9 mouse cellular contexts compared by ENCODE assay signal in the genomic region with DNA sequence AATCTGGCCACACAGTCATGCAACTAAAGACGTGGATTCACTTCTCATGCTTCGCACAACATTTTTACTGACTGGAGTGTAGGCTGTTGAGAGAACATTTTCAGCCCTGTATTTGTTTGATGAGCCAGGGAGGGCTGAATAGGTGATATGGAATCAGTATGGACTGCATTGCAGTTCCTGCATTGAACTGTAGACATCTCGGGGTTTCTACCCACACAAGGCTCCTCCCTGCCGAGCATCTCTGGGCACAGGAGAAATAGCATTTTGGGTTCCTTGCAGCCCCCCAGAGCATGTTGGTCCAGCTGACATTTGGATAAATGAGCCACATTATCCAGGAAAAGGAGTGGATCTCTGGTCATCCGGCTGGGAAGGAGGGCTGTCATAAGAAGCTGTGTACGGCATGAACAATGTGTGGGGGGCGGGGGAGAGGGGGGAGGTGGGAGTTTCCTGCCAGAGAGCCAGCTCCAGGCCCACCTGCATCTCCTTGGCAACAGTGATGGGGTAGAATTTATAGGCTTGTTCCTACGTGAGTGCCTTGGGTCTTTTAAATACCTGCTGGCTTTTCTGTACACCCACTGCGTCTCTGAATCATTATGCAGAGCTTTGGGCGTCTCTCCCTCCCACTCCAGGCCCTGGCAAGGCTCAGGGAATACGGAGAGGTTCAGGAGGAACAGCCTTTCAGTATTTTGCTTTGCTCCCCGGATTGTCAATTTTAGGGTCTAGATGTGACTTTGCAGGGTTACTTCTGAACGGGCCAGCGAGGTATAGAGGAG.
DNase-seq lines count a peak whose midpoint lies in the region; ATAC-seq and TF ChIP-seq lines count a peak whose summit lies in the region.
"Had no signal": no experiment of that assay in that cellular context is flagged by ENCODE, and none has a peak within 500 bp of the region (broad histone marks: within the 10 kb centered on the region; RNA-seq: fewer than 3 reads in every experiment).

No protein-coding gene starts in this region.

- intact Hi-C loops in heart, postnatal 25 days (cut with DNase I): no loop called here

- no peaks in the 10 kb centered on the region for H3K27me3 ChIP-seq in forebrain, embryonic 15.5 days
- no peaks in the 10 kb centered on the region for H3K27me3 ChIP-seq in midbrain, postnatal 0 days (ENCODE audit: insufficient read depth, low read length)
- H3K27me3 ChIP-seq in liver, embryonic 11.5 days (replicated peaks; ENCODE audit: control insufficient read depth, insufficient read depth, low read length): no peaks in the 10 kb centered on the region
- H3K27me3 ChIP-seq: heart, embryonic 15.5 days had no signal

- no peak overlapping the region for H3K9ac ChIP-seq in forebrain, embryonic 15.5 days (replicated peaks)
- H3K9ac ChIP-seq in midbrain, postnatal 0 days (replicated peaks; ENCODE audit: low read length, poor library complexity, severe bottlenecking): no peak overlapping the region
- no peak overlapping the region for H3K9ac ChIP-seq in liver, embryonic 11.5 days (ENCODE audit: low read depth, low read length)
- H3K9ac ChIP-seq: heart, embryonic 15.5 days had no signal

- 38% methylated on average over 14 of the region's 14 CpGs for WGBS in forebrain, embryonic 15.5 days
- 42% methylated on average over 14 of the region's 14 CpGs for WGBS in midbrain, postnatal 0 days
- WGBS in liver, embryonic 11.5 days: 77% methylated on average over 14 of the region's 14 CpGs

- peaks cover 26% of the 10 kb centered on the region for H3K4me1 ChIP-seq in forebrain, embryonic 15.5 days
- H3K4me1 ChIP-seq in midbrain, postnatal 0 days (ENCODE audit: insufficient read depth, low read length): peaks cover 11% of the 10 kb centered on the region
- no peaks in the 10 kb centered on the region; the same call in 1 of the 2 replicates for H3K4me1 ChIP-seq in liver, embryonic 11.5 days (replicated peaks; ENCODE audit: control insufficient read depth, insufficient read depth, low read length)

- TF ChIP-seq CTCF in midbrain, postnatal 0 days (IDR thresholded peaks at IDR 0.05): no peak

- peak overlapping the region; percentile 85 for H3K27ac ChIP-seq in forebrain, embryonic 15.5 days (replicated peaks)
- H3K27ac ChIP-seq in midbrain, postnatal 0 days (ENCODE audit: low read depth, low read length): peak overlapping the region; percentile 57
- H3K27ac ChIP-seq in liver, embryonic 11.5 days (ENCODE audit: low read depth, low read length): no peak overlapping the region
- H3K27ac ChIP-seq: heart, embryonic 15.5 days had no signal

- H3K9me3 ChIP-seq in forebrain, embryonic 15.5 days: no peaks in the 10 kb centered on the region
- no peaks in the 10 kb centered on the region for H3K9me3 ChIP-seq in midbrain, postnatal 0 days (ENCODE audit: low read length)
- no peaks in the 10 kb centered on the region for H3K9me3 ChIP-seq in liver, embryonic 11.5 days (ENCODE audit: control insufficient read depth, low read length)
- H3K9me3 ChIP-seq: heart, embryonic 15.5 days had no signal

- peak; percentile 62 for DNase-seq in heart, adult 11 months
- no peak for DNase-seq in heart, postnatal 25 days (ENCODE audit: low spot score)
- peak; percentile 80 for DNase-seq in layer of hippocampus, adult 9-11 months
- peak; percentile 72 for DNase-seq in midbrain, postnatal 0 days (ENCODE audit: low spot score)
- DNase-seq in thymus, postnatal 4 days: no peak
- DNase-seq in liver, embryonic 11.5 days (ENCODE audit: low spot score): no peak

- no peak overlapping the region for H3K4me3 ChIP-seq in forebrain, embryonic 15.5 days
- no peak overlapping the region for H3K4me3 ChIP-seq in midbrain, postnatal 0 days (ENCODE audit: low read depth, low read length)
- H3K4me3 ChIP-seq in liver, embryonic 11.5 days (ENCODE audit: low read depth, low read length): no peak overlapping the region
- H3K4me3 ChIP-seq: heart, embryonic 15.5 days had no signal

- ATAC-seq in forebrain, embryonic 15.5 days (replicated peaks): peak; percentile 75
- peak; percentile 66 for ATAC-seq in midbrain, postnatal 0 days (ENCODE audit: low FRiP score)
- ATAC-seq in megakaryocyte-erythroid progenitor cell, adult 5-6 weeks (replicated peaks; ENCODE audit: low FRiP score, low TSS enrichment, poor library complexity, severe bottlenecking): no peak
- no peak for ATAC-seq in liver, embryonic 11.5 days (replicated peaks; ENCODE audit: low FRiP score)

- no peaks in the 10 kb centered on the region for H3K36me3 ChIP-seq in forebrain, embryonic 15.5 days
- H3K36me3 ChIP-seq in midbrain, postnatal 0 days (ENCODE audit: insufficient read depth, low read length): no peaks in the 10 kb centered on the region
- no peaks in the 10 kb centered on the region for H3K36me3 ChIP-seq in liver, embryonic 11.5 days (ENCODE audit: control insufficient read depth, insufficient read depth, low read length)
- H3K36me3 ChIP-seq: heart, embryonic 15.5 days had no signal

- H3K4me2 ChIP-seq in forebrain, embryonic 15.5 days (replicated peaks): peak overlapping the region; percentile 30
- H3K4me2 ChIP-seq in midbrain, postnatal 0 days (ENCODE audit: low read depth, low read length, poor library complexity, severe bottlenecking): no peak overlapping the region
- H3K4me2 ChIP-seq in liver, embryonic 11.5 days: no peak overlapping the region
- H3K4me2 ChIP-seq: heart, embryonic 15.5 days had no signal

Comparison
In these comparisons a context has a peak if more than half of its experiments do, and no peak if none do; other contexts are left out.
1. DNase-seq: peak in heart, adult 11 months (single experiment), layer of hippocampus, adult 9-11 months (single experiment) and midbrain, postnatal 0 days (single experiment); none in heart, postnatal 25 days (single experiment), thymus, postnatal 4 days (single experiment) and liver, embryonic 11.5 days (single experiment).
2. ATAC-seq: peak in forebrain, embryonic 15.5 days (single experiment) and midbrain, postnatal 0 days (single experiment); none in megakaryocyte-erythroid progenitor cell, adult 5-6 weeks (single experiment) and liver, embryonic 11.5 days (single experiment).